Mouse (Mus musculus): ENCODE results near the gene Nuak2. TPM values are rescaled to one million over a fixed set of nuclear protein-coding genes. Genes with fewer than 3 reads are reported as not detected.

The Nuak2 gene
- polyA plus RNA-seq, 1 experiment: 4.7 TPM

- no peaks in the 10 kb centered on the region for H3K36me3 ChIP-seq (ENCODE audit: control insufficient read depth, insufficient read depth, low read length)
- no peak overlapping the region for H3K27ac ChIP-seq (ENCODE audit: control insufficient read depth, insufficient read depth, low read depth, low read length)
- no peaks in the 10 kb centered on the region for H3K27me3 ChIP-seq (ENCODE audit: control insufficient read depth, insufficient read depth, low read length)
- H3K4me3 ChIP-seq (ENCODE audit: control insufficient read depth, low read depth, low read length): no peak overlapping the region
- no peak for TF ChIP-seq CTCF (IDR thresholded peaks at IDR 0.05; ENCODE audit: control insufficient read depth, insufficient read depth, insufficient replicate concordance, low read depth, low read length)
- no peak for TF ChIP-seq POLR2A (IDR thresholded peaks at IDR 0.05; ENCODE audit: control insufficient read depth, low read depth, low read length)
- peaks cover 4% of the 10 kb centered on the region for H3K4me1 ChIP-seq (ENCODE audit: control insufficient read depth, insufficient read depth, low read length)
Measured at GRCm38 (mm10) chr1:132308674-132309073, 7.3 kb upstream of the Nuak2 start.

- Histone ChIP-seq H3K4me1 (ENCODE audit: control insufficient read depth, insufficient read depth, low read length) (peaks cover 10% of the 10 kb centered on the region), H3K27me3 (ENCODE audit: control insufficient read depth, insufficient read depth, low read length) (no peaks in the 10 kb centered on the region), H3K4me3 (ENCODE audit: control insufficient read depth, low read depth, low read length) (no peak overlapping the region), H3K36me3 (ENCODE audit: control insufficient read depth, insufficient read depth, low read length) (no peaks in the 10 kb centered on the region), H3K27ac (ENCODE audit: control insufficient read depth, insufficient read depth, low read depth, low read length) (no peak overlapping the region)
- TF ChIP-seq CTCF (IDR thresholded peaks at IDR 0.05; ENCODE audit: control insufficient read depth, insufficient read depth, insufficient replicate concordance, low read depth, low read length) (no peak), POLR2A (IDR thresholded peaks at IDR 0.05; ENCODE audit: control insufficient read depth, low read depth, low read length) (no peak)
Measured at GRCm38 (mm10) chr1:132310754-132311153, 5.2 kb upstream of the Nuak2 start.

GRCm38 (mm10) chr1:132311174-132311859, 4.6 kb upstream of the Nuak2 start:
- H3K27ac ChIP-seq (ENCODE audit: control insufficient read depth, insufficient read depth, low read depth, low read length): no peak overlapping the region
- no peak overlapping the region for H3K4me3 ChIP-seq (ENCODE audit: control insufficient read depth, low read depth, low read length)
- TF ChIP-seq CTCF (IDR thresholded peaks at IDR 0.05; ENCODE audit: control insufficient read depth, insufficient read depth, insufficient replicate concordance, low read depth, low read length) (no peak), POLR2A (IDR thresholded peaks at IDR 0.05; ENCODE audit: control insufficient read depth, low read depth, low read length) (no peak)
- H3K36me3 ChIP-seq (ENCODE audit: control insufficient read depth, insufficient read depth, low read length): no peaks in the 10 kb centered on the region
- no peaks in the 10 kb centered on the region for H3K27me3 ChIP-seq (ENCODE audit: control insufficient read depth, insufficient read depth, low read length)
- H3K4me1 ChIP-seq (ENCODE audit: control insufficient read depth, insufficient read depth, low read length): peaks cover 13% of the 10 kb centered on the region

GRCm38 (mm10) chr1:132312043-132312442, 3.9 kb upstream of the Nuak2 start:
- Histone ChIP-seq H3K4me1 (ENCODE audit: control insufficient read depth, insufficient read depth, low read length) (peaks cover 18% of the 10 kb centered on the region), H3K36me3 (ENCODE audit: control insufficient read depth, insufficient read depth, low read length) (no peaks in the 10 kb centered on the region), H3K27ac (ENCODE audit: control insufficient read depth, insufficient read depth, low read depth, low read length) (no peak overlapping the region), H3K27me3 (ENCODE audit: control insufficient read depth, insufficient read depth, low read length) (no peaks in the 10 kb centered on the region), H3K4me3 (ENCODE audit: control insufficient read depth, low read depth, low read length) (no peak overlapping the region)
- no peak for TF ChIP-seq POLR2A (IDR thresholded peaks at IDR 0.05; ENCODE audit: control insufficient read depth, low read depth, low read length)
- TF ChIP-seq CTCF (IDR thresholded peaks at IDR 0.05; ENCODE audit: control insufficient read depth, insufficient read depth, insufficient replicate concordance, low read depth, low read length): no peak

GRCm38 (mm10) chr1:132312703-132313102, 3.2 kb upstream of the Nuak2 start:
- H3K36me3 ChIP-seq (ENCODE audit: control insufficient read depth, insufficient read depth, low read length): no peaks in the 10 kb centered on the region
- TF ChIP-seq CTCF (IDR thresholded peaks at IDR 0.05; ENCODE audit: control insufficient read depth, insufficient read depth, insufficient replicate concordance, low read depth, low read length) (no peak), POLR2A (IDR thresholded peaks at IDR 0.05; ENCODE audit: control insufficient read depth, low read depth, low read length) (no peak)
- H3K27me3 ChIP-seq (ENCODE audit: control insufficient read depth, insufficient read depth, low read length): no peaks in the 10 kb centered on the region
- H3K27ac ChIP-seq (ENCODE audit: control insufficient read depth, insufficient read depth, low read depth, low read length): no peak overlapping the region
- H3K4me1 ChIP-seq (ENCODE audit: control insufficient read depth, insufficient read depth, low read length): peaks cover 18% of the 10 kb centered on the region
- no peak overlapping the region for H3K4me3 ChIP-seq (ENCODE audit: control insufficient read depth, low read depth, low read length)

- H3K36me3 ChIP-seq (ENCODE audit: control insufficient read depth, insufficient read depth, low read length): no peaks in the 10 kb centered on the region
- no peak for TF ChIP-seq POLR2A (IDR thresholded peaks at IDR 0.05; ENCODE audit: control insufficient read depth, low read depth, low read length)
- no peak for TF ChIP-seq CTCF (IDR thresholded peaks at IDR 0.05; ENCODE audit: control insufficient read depth, insufficient read depth, insufficient replicate concordance, low read depth, low read length)
- peaks cover 18% of the 10 kb centered on the region for H3K4me1 ChIP-seq (ENCODE audit: control insufficient read depth, insufficient read depth, low read length)
- H3K4me3 ChIP-seq (ENCODE audit: control insufficient read depth, low read depth, low read length): peak overlapping the region; percentile 88
- H3K27me3 ChIP-seq (ENCODE audit: control insufficient read depth, insufficient read depth, low read length): no peaks in the 10 kb centered on the region
- H3K27ac ChIP-seq (ENCODE audit: control insufficient read depth, insufficient read depth, low read depth, low read length): peak overlapping the region; percentile 62
Measured at GRCm38 (mm10) chr1:132316625-132316994, 684 bp downstream of the Nuak2 start.

- H3K27ac ChIP-seq (ENCODE audit: control insufficient read depth, insufficient read depth, low read depth, low read length): no peak overlapping the region
Measured at GRCm38 (mm10) chr1:132317413-132317812, 1.5 kb downstream of the Nuak2 start.

More at GRCm38 (mm10) chr1:132317413-132317812, 1.5 kb downstream of the Nuak2 start:
- Histone ChIP-seq H3K36me3 (ENCODE audit: control insufficient read depth, insufficient read depth, low read length) (no peaks in the 10 kb centered on the region), H3K4me3 (ENCODE audit: control insufficient read depth, low read depth, low read length) (no peak overlapping the region), H3K4me1 (ENCODE audit: control insufficient read depth, insufficient read depth, low read length) (peaks cover 16% of the 10 kb centered on the region), H3K27me3 (ENCODE audit: control insufficient read depth, insufficient read depth, low read length) (no peaks in the 10 kb centered on the region)
- TF ChIP-seq CTCF (IDR thresholded peaks at IDR 0.05; ENCODE audit: control insufficient read depth, insufficient read depth, insufficient replicate concordance, low read depth, low read length) (no peak), POLR2A (IDR thresholded peaks at IDR 0.05; ENCODE audit: control insufficient read depth, low read depth, low read length) (no peak)

Data from testis, adult 2 months (tissue).